Comparison of ENCODE assay signal across 18 mouse cellular contexts in genomic region chr5:27122944-27123343, GRCm38 (mm10).
DNase-seq lines count a peak whose midpoint lies in the region; ATAC-seq and TF ChIP-seq lines count a peak whose summit lies in the region.
"Had no signal": no experiment of that assay in that cellular context is flagged by ENCODE, and none has a peak within 500 bp of the region (broad histone marks: within the 10 kb centered on the region; RNA-seq: fewer than 3 reads in every experiment).

No protein-coding gene starts in this region.

- 82% methylated on average over 2 of the region's 2 CpGs for WGBS in midbrain, embryonic 16.5 days
- 90% methylated on average over 2 of the region's 2 CpGs for WGBS in midbrain, embryonic 11.5 days
- WGBS in cerebellum, adult 2 months, result 13% methylated on average over 2 of the region's 2 CpGs
- WGBS in liver, embryonic 11.5 days, result 75% methylated on average over 2 of the region's 2 CpGs
- 87% methylated on average over 2 of the region's 2 CpGs for WGBS in intestine, postnatal 0 days

- no peak overlapping the region for H3K9ac ChIP-seq in midbrain, embryonic 16.5 days (ENCODE audit: low read depth, low read length)
- no peak overlapping the region for H3K9ac ChIP-seq in midbrain, embryonic 11.5 days (ENCODE audit: low read length)
- no peak overlapping the region for H3K9ac ChIP-seq in liver, embryonic 11.5 days (ENCODE audit: low read depth, low read length)
- no peak overlapping the region for H3K9ac ChIP-seq in intestine, postnatal 0 days (ENCODE audit: low read depth, low read length)
- H3K9ac ChIP-seq: lung, embryonic 14.5 days; midbrain, embryonic 12.5 days had no signal

- H3K27ac ChIP-seq in midbrain, embryonic 16.5 days (ENCODE audit: low read length), result no peak overlapping the region
- no peak overlapping the region for H3K27ac ChIP-seq in midbrain, embryonic 11.5 days (ENCODE audit: low read depth, low read length)
- peak overlapping the region; percentile 6; the same call in 1 of the 2 replicates for H3K27ac ChIP-seq in cerebellum, adult 2 months (ENCODE audit: insufficient read depth, low read length)
- H3K27ac ChIP-seq in liver, embryonic 11.5 days (ENCODE audit: low read depth, low read length), result no peak overlapping the region
- no peak overlapping the region for H3K27ac ChIP-seq in intestine, postnatal 0 days (ENCODE audit: low read depth, low read length)
- H3K27ac ChIP-seq: midbrain, embryonic 12.5 days had no signal

- H3K4me2 ChIP-seq in midbrain, embryonic 16.5 days (ENCODE audit: low read length), result no peak overlapping the region
- H3K4me2 ChIP-seq in midbrain, embryonic 11.5 days, result no peak overlapping the region
- no peak overlapping the region for H3K4me2 ChIP-seq in liver, embryonic 11.5 days
- no peak overlapping the region for H3K4me2 ChIP-seq in intestine, postnatal 0 days (replicated peaks; ENCODE audit: low read depth)
- H3K4me2 ChIP-seq: lung, embryonic 14.5 days; midbrain, embryonic 12.5 days had no signal

- TF ChIP-seq POLR2A in cerebellum, adult 2 months (IDR thresholded peaks at IDR 0.05; ENCODE audit: borderline replicate concordance, insufficient read depth, low read length), result no peak

- no peaks in the 10 kb centered on the region for H3K9me3 ChIP-seq in midbrain, embryonic 16.5 days (replicated peaks; ENCODE audit: control insufficient read depth, low read length, poor library complexity, severe bottlenecking)
- H3K9me3 ChIP-seq in midbrain, embryonic 11.5 days (ENCODE audit: control insufficient read depth, low read length), result no peaks in the 10 kb centered on the region
- no peaks in the 10 kb centered on the region for H3K9me3 ChIP-seq in liver, embryonic 11.5 days (ENCODE audit: control insufficient read depth, low read length)
- H3K9me3 ChIP-seq in intestine, postnatal 0 days (ENCODE audit: control insufficient read depth), result no peaks in the 10 kb centered on the region
- H3K9me3 ChIP-seq: midbrain, embryonic 12.5 days had no signal

- DNase-seq in adrenal gland, postnatal 25 days, result peak; percentile 4
- no peak for DNase-seq in adrenal gland, adult 18-20 months (ENCODE audit: low spot score in 2 of 2)
- no peak for DNase-seq in midbrain, embryonic 11.5 days (ENCODE audit: low spot score, missing footprints)
- DNase-seq in cerebellum, adult 2 months, result peak; percentile 68 to 88
- DNase-seq in liver, embryonic 11.5 days (ENCODE audit: low spot score), result no peak
- no peak for DNase-seq in adipocyte (ENCODE audit: low spot score)
- DNase-seq: B cell, adult 2 months; gastrocnemius, postnatal 10 days; heart, adult 18-20 months; kidney, adult 9 months; liver; lung, embryonic 14.5 days; lung, postnatal 4 days; right cerebral cortex, adult 18-20 months had no signal

- 0 out of 2 replicates have a peak, but pooled peaks cover 4% of the 10 kb centered on the region for H3K4me1 ChIP-seq in midbrain, embryonic 16.5 days (ENCODE audit: control insufficient read depth, insufficient read depth, low read length)
- no peaks in the 10 kb centered on the region for H3K4me1 ChIP-seq in midbrain, embryonic 11.5 days (ENCODE audit: control insufficient read depth, insufficient read depth, low read length)
- H3K4me1 ChIP-seq in cerebellum, adult 2 months (ENCODE audit: control insufficient read depth, insufficient read depth, low read length), result peaks cover 34% of the 10 kb centered on the region
- H3K4me1 ChIP-seq in liver, embryonic 11.5 days (replicated peaks; ENCODE audit: control insufficient read depth, insufficient read depth, low read length), result no peaks in the 10 kb centered on the region
- no peaks in the 10 kb centered on the region for H3K4me1 ChIP-seq in intestine, postnatal 0 days (replicated peaks; ENCODE audit: control insufficient read depth, insufficient read depth, low read length)
- H3K4me1 ChIP-seq: midbrain, embryonic 12.5 days had no signal

- H3K36me3 ChIP-seq in midbrain, embryonic 16.5 days (ENCODE audit: control insufficient read depth, insufficient read depth, low read length), result no peaks in the 10 kb centered on the region; the same call in 1 of the 2 replicates
- no peaks in the 10 kb centered on the region for H3K36me3 ChIP-seq in midbrain, embryonic 11.5 days (ENCODE audit: control insufficient read depth, insufficient read depth, low read length)
- no peaks in the 10 kb centered on the region for H3K36me3 ChIP-seq in liver, embryonic 11.5 days (ENCODE audit: control insufficient read depth, insufficient read depth, low read length)
- no peaks in the 10 kb centered on the region for H3K36me3 ChIP-seq in intestine, postnatal 0 days (ENCODE audit: control insufficient read depth, insufficient read depth)
- H3K36me3 ChIP-seq: midbrain, embryonic 12.5 days had no signal

- TF ChIP-seq CTCF in cerebellum, adult 2 months (IDR thresholded peaks at IDR 0.05; ENCODE audit: borderline replicate concordance, insufficient read depth, low read depth, low read length), result no peak
- TF ChIP-seq CTCF in intestine, postnatal 0 days (IDR thresholded peaks at IDR 0.05; ENCODE audit: low read depth), result no peak

- no peak overlapping the region for H3K4me3 ChIP-seq in midbrain, embryonic 16.5 days (ENCODE audit: low read depth, low read length)
- H3K4me3 ChIP-seq in midbrain, embryonic 11.5 days (ENCODE audit: low read depth, low read length), result no peak overlapping the region
- no peak overlapping the region for H3K4me3 ChIP-seq in cerebellum, adult 2 months (replicated peaks; ENCODE audit: insufficient read depth, low read depth, low read length)
- H3K4me3 ChIP-seq in liver, embryonic 11.5 days (ENCODE audit: low read depth, low read length), result no peak overlapping the region
- no peak overlapping the region for H3K4me3 ChIP-seq in intestine, postnatal 0 days (ENCODE audit: low read depth, low read length)
- H3K4me3 ChIP-seq: midbrain, embryonic 12.5 days had no signal

- no peaks in the 10 kb centered on the region for H3K27me3 ChIP-seq in midbrain, embryonic 16.5 days (ENCODE audit: control insufficient read depth, insufficient read depth, low read depth, low read length)
- H3K27me3 ChIP-seq in midbrain, embryonic 11.5 days (ENCODE audit: control insufficient read depth, insufficient read depth, low read length), result no peaks in the 10 kb centered on the region
- H3K27me3 ChIP-seq in cerebellum, adult 2 months (ENCODE audit: control insufficient read depth, insufficient read depth, low read length), result no peaks in the 10 kb centered on the region
- H3K27me3 ChIP-seq in liver, embryonic 11.5 days (replicated peaks; ENCODE audit: control insufficient read depth, insufficient read depth, low read length), result no peaks in the 10 kb centered on the region
- no peaks in the 10 kb centered on the region for H3K27me3 ChIP-seq in intestine, postnatal 0 days (replicated peaks; ENCODE audit: control insufficient read depth, insufficient read depth, low read length)
- H3K27me3 ChIP-seq: midbrain, embryonic 12.5 days had no signal

- ATAC-seq in midbrain, embryonic 16.5 days, result peak; percentile 84
- no peak for ATAC-seq in midbrain, embryonic 11.5 days (ENCODE audit: low FRiP score)
- no peak for ATAC-seq in liver, embryonic 11.5 days (replicated peaks; ENCODE audit: low FRiP score)
- ATAC-seq in intestine, postnatal 0 days, result no peak
- ATAC-seq: inflammation-experienced regulatory T-cells, adult 6 months had no signal

Comparison
In these comparisons a context has a peak if more than half of its experiments do, and no peak if none do; other contexts are left out.
1. DNase-seq: peak in adrenal gland, postnatal 25 days (single experiment) and cerebellum, adult 2 months (2 of 2); none in adrenal gland, adult 18-20 months (0 of 2), midbrain, embryonic 11.5 days (single experiment), liver, embryonic 11.5 days (single experiment) and adipocyte (single experiment).